Mouse (Mus musculus): ENCODE measurements around the gene Tfpi.

Tfpi gene

GRCm38 (mm10) chr2:84476577-84476976, at the start of gene Tfpi:
Gene Tfpi (minus strand): TSS chr2:84476775.
- no peak for DNase-seq

DNA sequence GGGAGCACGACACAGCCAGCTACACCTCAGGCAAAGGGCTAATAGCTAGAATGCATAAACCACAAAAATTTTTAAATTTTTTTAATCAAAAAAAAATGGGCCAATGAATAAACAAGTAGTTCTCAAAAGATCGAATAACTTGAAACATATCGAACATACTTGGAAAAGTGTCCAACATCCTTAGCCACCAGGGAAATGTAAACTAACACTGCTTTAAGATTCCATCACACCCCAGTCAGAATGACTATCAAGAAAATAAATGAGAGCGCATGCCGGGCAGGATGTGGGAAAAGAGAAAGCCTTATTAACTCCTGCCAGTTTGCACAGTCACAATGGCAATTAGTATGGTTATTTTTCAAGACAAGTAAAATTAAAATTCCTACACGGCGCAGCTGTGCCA, 49.6 kb upstream of the Tfpi start:
- no peak for DNase-seq

DNA sequence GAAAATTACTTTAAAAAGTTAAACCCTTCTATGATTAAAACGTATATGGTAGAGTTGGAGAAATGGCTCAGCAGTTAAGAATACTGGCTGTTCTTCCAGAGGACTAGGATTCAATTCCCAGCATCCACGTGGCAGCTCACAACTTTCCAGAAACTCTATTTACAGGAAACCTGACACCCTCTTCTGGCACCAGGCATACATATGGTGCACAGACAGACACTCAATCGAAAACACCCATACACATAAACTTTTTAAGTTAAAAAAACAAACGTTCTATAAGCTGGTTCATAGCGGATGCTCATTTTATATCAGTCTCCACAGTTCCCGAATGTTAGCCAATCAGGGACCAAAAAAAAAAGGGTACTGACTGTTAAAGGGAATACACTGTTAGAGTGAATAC, 49.2 kb upstream of the Tfpi start:
- DNase-seq = no peak

GRCm38 (mm10) chr2:84525047-84525446, 48.5 kb upstream of the Tfpi start:
- no peak for DNase-seq

GRCm38 (mm10) chr2:84523994-84524393, 47.4 kb upstream of the Tfpi start:
- DNase-seq = no peak

GRCm38 (mm10) chr2:84523103-84523865, 46.7 kb upstream of the Tfpi start:
- no peak for DNase-seq

DNA sequence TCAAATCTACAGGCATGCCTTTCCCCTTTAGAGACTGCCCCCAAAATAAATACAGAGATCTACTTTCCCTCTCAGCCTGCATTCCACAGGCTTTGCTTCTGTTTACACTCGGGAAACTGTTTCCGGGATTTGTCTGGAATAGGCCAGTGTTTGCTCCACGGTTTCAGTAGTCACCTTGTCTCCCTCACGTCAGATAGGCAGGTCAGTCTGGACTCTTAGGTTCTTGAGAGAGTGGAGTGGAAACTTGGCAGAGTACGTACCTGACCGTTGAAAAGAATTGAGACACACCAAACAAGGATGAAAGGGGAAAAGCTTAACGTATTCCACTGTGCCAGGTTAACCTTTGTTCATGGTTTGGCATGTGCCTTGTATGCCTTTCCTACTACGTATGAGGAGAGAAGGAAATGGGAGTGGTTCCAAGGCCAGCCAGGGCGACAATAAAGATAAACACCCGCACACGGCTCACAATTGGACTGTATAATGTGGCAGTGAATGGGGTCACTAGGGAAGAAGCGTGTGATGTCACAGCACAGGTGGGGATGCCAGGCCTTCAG, 43.0 kb upstream of the Tfpi start:
- DNase-seq = no peak

DNA sequence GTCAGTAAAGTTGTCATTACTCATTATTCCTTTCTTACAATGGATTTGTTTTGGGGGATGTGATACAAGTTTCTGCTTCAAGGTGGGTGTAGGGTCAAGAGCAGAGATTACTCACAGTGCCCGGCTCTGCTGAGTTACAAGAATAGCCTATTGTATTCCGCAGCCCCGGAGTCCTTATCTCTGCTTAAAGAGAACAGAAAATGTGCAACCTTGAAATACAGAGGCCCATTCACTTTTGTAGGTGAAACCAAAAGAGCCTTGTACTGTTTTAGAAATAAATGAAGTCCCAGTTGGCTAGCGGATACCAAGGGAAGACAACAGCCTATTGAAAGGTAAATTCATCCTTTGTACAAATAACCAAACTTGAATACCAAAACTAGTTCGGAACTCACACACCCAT, 42.2 kb upstream of the Tfpi start:
- DNase-seq = no peak

DNA sequence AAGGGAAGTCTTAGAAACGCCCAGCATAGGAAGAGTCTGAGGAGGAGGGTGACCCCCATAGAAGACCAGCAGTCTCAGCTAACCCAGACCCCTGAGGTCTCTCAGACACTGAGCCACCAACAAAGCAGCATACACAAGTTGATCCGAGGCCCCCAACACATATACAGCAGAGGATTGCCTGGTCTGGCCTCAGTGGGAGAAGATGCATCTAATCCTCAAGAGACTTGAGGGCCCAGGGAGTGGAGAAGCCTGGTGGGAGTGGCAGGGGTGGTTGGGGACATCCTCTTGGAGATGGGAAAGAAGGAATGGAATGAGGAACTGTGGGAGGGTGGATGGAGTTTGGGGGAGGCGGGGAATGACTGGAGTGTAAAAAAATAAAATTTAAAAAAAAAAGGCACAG, 36.7 kb upstream of the Tfpi start:
- DNase-seq = no peak

- no peak for DNase-seq
Measured at GRCm38 (mm10) chr2:84511508-84511907, 34.9 kb upstream of the Tfpi start.

GRCm38 (mm10) chr2:84511036-84511435, 34.5 kb upstream of the Tfpi start:
- no peak for DNase-seq

GRCm38 (mm10) chr2:84504954-84505394, 28.4 kb upstream of the Tfpi start:
- DNase-seq = peak; percentile 60

DNA sequence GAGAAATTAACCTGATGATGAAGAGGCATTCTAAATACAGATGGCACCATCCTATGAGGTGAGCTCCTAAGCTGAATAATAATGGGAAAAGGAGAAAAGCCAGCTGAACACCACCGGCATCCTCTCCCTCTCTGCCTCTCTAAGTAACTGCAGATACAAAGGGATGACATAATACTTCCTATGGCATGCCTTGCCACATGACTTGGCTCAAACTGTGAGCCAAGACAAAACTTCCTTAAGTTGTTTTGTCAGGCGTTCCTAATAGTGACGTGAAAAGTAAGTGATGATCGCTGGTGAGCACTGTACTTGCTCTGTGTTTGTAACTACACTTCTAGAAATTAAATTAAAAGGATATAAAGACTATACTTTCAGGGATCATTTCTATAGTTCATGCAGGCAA, 27.7 kb upstream of the Tfpi start:
- DNase-seq = no peak

GRCm38 (mm10) chr2:84498921-84499320, 22.3 kb upstream of the Tfpi start:
- no peak for DNase-seq

- DNase-seq = no peak
Measured at GRCm38 (mm10) chr2:84495108-84495507, 18.5 kb upstream of the Tfpi start.

GRCm38 (mm10) chr2:84493626-84494025, 17.1 kb upstream of the Tfpi start:
- DNase-seq = no peak

DNA sequence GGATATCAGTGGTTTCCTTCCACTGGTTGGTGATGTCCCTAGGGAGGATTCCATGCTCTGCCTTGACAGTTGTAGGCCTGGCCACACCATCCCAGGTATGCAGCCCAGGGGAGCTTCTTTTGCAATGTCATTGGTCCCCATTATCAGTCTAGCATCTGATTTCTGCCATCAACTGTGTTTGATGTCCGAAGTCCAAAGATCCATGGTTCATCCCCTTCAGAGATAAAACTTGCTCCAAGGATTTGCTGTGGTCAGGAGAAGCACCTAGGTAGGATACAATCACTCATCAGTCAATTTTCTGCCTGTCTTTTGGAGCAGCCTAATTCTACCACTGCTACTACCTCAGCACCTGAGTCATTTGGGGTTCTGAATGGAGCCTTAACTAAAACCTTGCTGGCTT, 15.1 kb upstream of the Tfpi start:
- no peak for DNase-seq

GRCm38 (mm10) chr2:84487705-84488291, 11.2 kb upstream of the Tfpi start:
- no peak for DNase-seq

GRCm38 (mm10) chr2:84481863-84482262, 5.3 kb upstream of the Tfpi start:
- DNase-seq = peak; percentile 18

DNA sequence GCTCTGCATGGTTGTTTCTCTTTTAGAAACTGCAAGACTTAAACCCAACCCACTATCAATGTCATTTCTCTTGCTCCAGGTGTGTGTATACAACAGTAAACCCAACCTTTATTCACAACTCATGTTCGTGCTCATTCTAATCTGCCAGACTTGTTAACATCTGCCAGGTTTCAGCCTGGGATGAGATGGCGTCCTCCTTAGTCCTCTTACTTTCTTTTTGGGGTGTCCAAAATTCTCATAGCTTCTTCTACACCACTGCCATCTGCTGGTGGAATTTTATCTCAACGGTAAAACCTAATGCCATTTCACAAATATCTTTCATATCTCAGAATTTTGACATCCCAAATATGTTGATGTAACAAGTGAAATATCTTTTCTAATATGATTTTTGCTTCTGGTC, 2.5 kb upstream of the Tfpi start:
- DNase-seq = peak; percentile 47

DNA sequence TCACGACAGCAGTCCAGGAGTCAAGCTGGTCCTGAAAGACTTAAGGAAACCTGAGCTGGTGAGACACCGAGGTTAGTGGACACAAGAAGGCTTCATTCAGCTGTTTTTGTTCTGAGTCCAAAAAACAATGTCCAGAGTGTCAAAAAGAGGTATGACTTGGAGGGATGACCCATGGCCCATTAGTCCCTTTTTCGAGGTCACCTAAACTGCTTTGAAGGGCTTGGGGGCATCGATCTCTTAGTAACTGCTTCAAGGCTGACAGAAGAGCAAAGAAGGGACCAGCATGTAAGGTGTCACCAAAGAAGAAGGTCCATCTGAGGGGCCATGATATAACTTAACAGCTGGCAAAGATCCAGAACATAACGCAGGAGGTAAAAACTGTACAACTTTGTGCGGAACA, 1.2 kb upstream of the Tfpi start:
- no peak for DNase-seq

DNA sequence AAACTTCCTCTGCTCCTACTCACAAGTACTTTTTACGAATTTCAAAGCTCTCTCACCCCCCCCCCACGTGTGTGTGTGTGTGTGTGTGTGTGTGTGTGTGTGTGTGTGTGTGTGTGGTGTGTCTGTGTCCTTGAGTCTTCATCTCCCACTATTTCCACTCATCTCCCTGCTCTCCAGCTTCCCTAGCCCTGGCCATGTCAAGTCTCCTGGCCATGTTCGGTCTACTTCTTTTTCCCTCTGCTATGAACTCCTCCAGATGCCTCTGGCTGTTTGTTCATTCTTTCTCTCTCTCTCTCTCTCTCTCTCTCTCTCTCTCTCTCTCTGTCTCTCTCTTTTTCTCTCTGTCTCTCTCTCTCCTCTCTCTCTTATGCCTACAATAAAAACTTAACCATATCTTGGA, 444 bp downstream of the Tfpi start:
- no peak for DNase-seq

- no peak for DNase-seq
Measured at GRCm38 (mm10) chr2:84475601-84476000, 974 bp downstream of the Tfpi start.

DNA sequence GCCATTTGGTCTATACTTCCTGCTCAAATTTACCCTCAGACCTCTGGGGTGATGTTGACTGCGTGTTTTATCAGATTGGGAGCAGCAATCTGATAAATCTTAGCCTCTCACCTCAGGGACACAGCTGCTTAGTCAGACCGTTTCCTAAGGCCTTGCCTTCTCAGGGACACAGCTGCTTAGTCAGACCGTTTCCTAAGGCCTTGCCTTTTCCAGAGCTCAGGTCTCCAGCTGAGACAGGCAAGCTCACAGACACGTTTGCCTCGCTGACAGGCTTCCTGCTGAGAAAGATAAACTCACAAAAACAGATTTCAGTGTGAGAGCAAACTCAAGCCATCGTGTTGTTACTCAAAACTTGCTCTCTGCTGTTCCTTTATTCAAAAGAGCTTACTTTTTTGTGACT, 1.9 kb downstream of the Tfpi start:
- DNase-seq = no peak
